Mouse (Mus musculus) R1 (cell line): ENCODE data around the gene Ccdc33.

ENCODE experiments used
- DNase-seq: peaks from one replicate; pipeline ENCODE4 v3.0.0-alpha.2; 2018; ENCODE audit warnings: low read depth, low spot score

Ccdc33 gene

DNA sequence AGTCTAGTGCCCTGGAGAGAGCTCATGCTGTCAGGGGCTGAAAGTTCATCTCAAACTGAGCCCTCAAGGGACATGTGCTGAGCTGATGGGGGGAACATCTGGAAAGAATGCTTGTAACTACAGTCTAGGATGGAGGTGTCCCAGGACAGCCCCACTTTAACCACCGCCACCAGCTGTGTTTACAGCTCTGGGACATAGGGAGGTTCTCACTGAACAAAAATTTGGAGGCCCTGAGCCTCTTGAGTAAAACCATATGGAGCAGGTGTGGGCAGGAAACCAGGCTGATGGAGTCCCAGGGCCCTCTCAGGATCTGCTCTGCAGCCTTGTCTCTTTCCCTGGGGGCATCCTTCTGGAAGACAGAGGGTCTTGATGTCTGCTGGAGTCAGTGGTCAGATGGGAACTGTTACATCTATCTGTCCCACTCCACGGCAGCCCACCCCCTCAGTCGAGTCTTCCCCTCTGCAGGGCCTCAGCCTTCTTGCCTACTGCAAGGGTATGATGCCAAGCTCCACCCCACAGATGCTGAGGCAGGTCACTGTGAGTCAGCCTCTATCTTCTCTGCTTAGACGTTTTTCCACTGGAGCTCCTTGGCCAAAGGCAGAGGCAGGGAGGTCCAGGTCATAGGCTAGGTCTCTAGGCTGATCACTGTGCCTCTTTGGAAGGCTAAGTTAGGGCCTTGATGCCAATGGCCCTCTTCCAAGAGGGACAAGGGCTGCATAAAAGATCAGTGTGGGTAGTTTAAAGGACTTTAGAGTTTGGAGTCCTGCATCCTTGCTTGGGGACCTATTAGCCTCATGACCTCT, 26.8 kb downstream of the Ccdc33 start:
- no peak for DNase-seq

DNA sequence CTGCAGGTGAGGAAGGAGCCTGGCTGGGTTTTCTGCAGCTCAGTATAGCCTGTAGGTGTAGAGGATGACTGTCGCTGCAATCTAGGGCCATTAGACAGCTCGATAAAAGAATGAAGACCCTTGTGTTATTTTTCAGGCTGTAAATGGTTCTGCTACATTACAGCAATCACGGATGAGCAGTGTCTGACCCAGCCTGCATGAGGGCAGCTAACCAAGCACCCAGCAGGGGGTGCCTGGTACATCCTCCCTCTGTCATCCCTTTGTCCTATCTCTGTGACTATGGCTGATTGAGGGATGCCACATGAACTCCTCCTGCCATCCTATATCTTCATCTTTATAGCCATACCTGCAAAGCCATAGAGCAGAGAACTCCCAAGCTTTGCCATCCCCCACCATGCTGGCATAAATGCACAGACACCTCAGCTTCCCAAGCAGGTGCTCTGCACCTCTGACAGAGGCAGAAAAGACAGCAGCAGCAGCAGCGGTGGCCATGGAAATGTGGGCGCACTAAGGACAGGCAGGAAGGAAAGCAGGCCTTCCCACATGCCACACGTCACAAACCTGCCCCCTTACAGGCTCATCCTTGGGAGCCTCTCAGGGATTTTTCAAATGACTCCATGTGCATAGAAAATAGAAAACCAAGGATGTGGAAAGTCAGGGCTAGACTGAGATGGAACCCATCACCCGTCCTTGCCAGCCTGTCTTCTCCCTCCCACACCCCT, 31.2 kb downstream of the Ccdc33 start:
- DNase-seq: no peak

DNA sequence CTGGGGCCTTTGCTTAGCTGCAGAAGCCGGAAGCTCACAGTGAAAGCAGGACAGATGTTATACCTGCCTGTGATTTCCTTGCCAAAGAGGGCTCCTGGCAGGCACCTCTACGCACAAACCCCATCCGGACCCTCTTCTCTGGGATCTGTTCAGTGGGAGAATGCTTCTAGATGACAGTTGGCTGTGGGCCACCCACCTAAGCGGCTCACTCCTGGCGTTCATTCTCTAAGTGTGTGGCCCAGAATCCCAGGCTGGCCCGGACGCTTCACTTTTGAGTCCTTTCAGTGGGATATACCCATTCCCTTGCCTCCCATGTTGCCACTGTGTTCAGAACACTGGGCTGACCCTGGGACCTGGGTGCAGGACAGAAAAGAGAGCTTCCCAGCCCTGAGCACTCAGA, 31.8 kb downstream of the Ccdc33 start:
- no peak for DNase-seq

DNA sequence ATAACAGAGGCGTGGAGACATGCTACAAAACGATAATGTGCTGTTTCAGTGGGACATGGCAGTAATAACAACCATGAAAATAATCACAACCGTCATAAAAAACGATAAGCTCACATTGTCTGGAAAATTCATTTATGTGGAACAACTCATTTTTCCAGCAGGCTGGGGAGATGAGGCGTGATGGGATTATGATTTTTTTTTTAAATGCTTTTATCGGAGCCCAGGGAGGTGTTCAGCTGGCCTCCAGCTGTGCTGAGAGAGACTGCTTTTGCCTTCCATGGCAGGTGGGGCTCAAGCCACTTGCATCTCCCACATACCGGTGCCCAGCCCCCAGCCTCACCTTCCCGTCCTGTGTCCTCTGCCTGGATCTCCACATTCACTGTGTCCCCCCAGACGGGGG, 32.4 kb downstream of the Ccdc33 start:
- DNase-seq: peak; percentile 4

DNA sequence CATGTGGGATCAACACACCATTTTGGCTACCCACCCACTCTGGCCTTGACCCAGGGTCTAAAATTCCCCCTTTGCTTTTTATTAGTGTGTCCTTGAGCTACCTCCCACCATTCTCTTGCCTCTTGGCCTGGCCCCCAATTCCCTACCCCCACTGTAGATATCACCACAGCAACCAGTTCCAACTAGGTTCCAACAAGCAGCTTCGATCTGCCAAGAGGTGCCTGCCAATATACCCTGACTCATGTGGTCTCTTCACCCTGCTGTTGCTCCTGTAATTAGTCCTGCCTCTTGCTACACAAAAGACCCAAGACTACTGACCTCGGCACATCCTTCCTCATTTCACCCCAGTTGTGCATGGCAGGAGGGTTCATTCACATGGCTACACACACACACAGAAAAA, 33.5 kb downstream of the Ccdc33 start:
- DNase-seq: peak; percentile 74

DNA sequence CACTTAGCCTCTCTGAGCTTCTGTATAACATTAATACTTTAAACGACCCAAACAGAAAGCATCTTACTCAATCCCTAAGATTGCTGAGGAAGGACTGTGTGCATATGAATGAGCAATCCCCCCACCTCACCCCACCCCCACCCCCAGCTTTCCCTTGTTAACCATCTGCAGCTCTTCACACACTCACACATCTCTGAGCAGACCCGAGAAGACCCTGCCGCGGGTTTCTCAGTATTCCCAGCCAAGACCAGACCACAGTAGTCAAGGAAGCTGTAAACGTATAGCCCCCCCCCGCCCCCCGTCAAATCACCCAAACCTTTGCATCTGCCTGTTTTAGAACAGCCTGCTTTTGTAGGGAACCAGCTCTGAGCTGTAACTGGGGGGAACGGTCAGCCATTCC, 34.0 kb downstream of the Ccdc33 start:
- DNase-seq: peak; percentile 22

DNA sequence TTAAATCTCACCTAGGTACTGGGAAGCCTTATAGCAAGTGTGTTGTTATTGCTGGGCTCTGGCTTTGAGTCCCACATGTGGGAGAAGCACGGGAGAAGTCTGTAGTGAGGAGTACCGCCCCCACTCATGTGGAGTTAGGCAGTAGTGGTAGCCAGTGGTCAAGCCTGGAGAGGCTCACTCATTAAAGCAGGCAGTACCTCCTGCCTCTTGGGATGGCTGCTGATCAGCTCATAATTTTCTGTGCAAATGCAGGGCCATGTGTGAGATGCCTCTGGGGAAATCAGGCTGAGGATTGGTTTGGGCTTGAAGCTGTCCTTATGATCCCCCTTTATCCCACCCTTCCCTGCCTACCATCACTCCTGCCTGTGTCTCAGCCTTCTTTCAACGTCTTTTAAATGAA, 44.1 kb downstream of the Ccdc33 start:
- no peak for DNase-seq

DNA sequence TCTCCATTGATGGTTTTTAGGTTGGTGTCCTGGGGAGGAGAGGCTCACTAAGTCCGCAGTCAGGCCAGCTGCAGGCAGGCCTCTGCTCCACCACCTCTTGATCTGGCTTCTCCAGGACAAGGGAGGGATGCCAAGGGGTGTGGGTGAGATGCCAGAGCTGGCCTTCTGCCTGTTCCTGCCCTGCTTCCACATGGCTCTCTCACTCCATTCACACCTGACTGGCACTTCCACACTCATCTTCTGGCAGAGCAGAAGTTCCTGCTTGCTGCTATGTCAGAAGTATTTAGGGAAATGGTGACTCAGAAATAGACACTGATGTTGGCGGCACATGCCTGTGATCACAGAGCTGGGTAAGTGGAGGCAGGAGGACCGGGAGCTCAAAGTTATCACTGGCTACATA, 51.1 kb downstream of the Ccdc33 start:
- no peak for DNase-seq

DNA sequence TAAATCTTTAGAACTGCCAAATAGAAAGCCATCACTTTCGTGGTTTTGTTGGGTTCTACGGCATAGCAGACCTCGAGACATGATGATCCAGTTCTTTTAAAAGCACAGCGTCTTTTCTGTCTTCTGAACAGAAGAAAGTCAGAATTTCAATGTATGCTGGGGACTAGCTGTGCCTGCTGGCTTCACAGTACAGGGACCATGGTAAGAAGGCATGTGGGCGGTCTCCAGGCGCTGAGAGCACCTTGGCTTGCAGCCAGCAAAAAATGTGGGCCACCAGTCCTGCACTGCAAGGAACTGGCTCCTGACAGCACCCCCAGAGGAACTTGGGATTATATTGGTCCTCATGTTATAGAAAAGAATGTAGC, 51.9 kb downstream of the Ccdc33 start:
- DNase-seq: no peak

DNA sequence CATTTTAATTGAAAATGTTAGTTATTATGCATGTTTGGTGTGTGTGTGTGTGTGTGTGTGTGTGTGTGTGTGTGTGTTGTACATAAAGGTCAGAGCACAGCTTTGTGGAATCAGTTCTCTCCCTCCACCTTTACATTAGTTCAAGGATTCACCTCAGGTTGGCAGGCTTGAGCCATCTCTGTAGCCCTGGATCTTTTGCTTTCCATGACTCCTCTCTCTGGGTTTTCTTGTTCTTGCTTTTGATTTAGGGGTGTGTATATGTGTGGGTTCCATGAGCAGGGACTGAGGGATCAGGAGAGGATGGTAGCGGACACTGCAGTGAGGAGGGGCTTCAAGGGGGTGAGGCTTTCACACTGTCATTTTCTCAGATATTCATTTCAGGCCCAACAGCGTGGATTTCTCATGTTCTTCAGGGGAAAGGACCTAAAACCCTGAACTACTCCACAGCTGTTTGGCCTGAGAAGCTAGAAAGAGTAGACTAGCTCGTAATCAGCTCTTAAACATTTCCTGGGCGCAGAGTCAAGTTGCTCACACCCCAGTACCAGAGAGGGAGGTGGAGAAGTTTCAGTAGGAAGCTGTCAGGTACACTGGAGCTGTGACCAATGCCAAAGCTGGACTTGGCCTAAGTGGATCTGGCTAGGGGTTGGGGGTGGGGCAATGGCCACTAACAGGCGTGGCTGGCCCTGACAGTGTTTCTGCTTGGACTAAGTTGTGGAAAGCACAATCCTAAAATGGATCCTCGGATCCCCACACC, 52.5 kb downstream of the Ccdc33 start:
- no peak for DNase-seq

DNA sequence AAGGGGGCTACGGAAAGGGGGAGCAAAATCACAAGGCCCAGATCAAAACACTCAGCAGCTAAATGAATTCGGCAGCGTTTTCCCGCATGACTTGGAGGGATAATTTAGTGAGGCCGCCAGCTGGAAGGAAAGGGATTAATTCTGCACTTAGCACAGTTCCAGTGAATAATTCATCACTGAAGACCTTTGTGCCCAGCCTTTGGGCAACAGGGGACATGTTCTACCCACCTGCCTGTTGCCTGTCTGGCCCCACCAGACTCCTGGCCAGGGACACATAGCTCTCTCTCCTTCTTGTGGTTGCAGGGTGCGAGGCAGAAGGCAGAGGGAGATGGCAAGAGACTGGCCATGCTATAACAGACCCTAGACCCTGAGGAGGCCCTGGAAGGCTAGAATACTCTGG, 53.1 kb downstream of the Ccdc33 start:
- no peak for DNase-seq

DNA sequence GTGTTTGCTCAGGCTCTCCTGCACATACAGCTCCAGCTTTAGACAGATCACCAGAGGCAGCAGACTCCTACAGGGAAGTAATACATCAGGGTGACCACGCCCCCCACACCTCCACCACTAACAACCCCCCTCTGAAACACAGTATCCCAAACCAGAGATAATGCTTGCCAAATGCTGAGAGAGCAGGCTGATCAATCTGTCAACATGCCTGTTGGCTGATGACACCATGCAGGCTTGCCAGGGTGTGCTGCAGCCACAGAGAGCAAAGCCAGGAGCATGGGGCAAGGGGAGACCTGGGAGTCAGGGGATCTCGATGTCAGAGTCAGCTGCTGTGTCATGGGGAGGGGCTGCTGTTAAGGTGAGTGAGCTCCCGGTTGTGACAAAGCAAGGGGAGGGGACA, 55.1 kb downstream of the Ccdc33 start, which contains the start of gene Stra6:
TSS of gene Stra6 (plus strand) at position 258 of the 400 bp plus-strand sequence.
- no peak for DNase-seq

DNA sequence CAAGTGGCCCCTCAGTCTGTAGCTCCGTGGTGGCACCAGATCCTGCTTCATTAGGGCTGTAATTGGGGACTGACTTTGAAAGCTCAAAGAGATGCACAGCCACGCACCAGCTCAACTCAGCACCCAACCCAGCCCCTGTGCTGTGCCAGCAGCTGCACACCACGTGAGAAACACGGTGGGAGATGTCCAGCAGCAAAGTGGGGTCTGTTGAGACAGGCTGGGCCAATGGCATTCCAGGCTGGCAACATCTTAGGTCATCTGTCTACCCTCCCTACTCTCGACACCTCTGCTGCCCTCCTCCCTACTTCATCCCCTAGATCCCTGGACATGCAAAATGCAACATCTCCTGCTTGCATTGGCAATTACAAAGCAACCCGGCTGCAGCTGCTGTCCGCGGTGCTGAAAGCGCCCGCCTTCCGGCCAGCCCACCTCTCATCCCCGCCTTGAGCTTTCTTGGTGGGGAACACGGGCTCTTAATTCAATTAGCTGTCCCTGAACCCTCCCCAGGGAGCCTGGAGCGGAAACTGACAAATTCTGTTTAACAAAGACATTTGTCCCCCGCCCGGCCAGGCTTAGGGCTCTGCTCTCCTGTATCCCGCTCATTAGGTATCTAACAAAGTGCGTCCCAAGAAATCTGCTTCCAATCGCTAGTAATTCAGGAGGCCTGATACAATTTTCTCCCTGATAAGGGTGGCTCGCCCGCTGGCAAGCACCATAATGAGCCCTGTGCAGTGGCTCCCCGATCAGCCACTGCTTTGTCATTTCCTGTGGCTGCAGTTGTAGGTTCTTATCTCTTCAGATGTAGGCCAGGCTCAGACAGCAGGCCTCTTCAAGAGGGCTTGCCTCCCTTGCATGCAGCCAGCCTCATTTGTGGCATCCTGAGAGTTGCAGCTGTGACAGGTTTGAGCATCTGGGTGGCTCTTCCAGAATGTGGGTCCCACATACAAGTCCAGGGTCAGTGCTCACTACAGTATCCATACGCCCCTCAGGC, 57.7 kb downstream of the Ccdc33 start:
- DNase-seq: peak; percentile 81

DNA sequence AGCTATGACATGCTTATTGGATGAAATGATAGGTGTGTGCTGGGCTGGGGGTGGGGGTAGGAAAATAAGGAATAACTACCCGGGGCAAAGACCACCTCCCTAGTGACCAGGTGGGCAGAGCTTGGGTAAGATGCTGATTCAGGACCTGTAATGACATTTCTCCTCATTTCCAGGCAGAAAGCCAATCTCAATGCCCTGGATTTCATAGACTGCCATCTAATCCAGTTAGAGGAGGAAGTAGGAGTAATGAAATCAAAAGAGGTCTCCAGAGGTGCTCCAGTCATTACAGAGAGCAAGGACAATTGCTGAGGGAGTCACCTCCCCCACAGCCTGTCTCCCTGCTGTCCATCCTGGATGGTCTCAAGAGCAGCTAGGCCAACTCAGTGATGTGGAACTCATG, 58.7 kb downstream of the Ccdc33 start:
- no peak for DNase-seq

DNA sequence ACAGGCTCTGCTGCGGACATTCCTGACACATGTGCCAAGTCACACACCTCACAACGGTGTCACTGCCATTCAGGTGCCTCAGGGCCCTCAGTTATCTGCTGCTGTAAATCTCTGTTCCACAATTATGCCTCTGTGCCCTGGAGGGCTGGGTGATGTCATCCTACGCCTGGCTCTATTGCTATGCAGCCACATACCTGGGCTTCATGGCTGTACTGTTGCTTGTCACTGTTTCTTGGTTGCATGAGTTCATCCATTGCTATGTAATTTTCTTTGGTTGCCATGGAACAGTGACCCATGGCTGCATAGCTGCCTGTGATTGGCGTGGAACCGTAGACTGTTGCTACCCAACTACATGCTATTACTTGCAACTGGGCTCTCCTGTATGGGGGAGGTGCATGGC, 63.0 kb downstream of the Ccdc33 start:
- no peak for DNase-seq

DNA sequence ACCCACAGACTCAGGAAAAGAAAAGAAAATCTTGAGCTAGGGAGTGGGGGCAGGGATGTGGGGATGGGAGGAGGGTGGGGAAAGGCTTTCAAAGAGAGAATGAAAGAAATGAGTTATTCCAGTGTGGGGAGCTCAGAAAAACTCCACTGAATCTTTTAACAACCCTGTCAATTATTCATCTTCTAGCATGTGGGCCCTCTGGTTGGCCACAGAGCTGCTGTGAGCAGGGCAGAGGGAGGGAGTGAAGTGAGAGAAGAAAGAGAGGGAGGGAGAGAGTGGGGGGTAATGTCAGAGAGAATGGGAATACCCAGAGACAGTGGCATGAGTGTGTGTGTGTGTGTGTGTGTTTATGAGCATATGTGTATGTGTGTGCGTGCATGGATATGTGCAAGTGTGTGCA, 64.6 kb downstream of the Ccdc33 start:
- no peak for DNase-seq

DNA sequence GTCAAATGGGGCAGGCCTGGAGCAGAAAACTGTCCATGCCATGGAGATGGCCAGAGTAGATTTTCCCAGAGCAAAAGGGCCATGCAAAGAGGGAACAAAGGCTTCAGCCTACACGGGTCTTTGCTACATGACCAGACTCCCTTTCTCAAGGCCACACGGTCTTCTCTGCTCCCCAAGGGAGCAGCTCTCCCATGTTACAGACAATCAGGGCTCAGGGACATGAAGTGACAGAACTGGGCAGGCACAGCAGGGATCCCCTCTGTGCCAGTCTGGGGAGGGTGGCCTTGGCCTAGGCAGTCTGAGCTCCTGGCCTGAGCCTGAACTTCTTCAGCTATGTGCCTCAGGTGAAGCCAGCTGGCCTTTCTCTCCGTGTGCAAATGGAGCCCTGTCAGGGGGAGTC, 65.1 kb downstream of the Ccdc33 start:
- no peak for DNase-seq

DNA sequence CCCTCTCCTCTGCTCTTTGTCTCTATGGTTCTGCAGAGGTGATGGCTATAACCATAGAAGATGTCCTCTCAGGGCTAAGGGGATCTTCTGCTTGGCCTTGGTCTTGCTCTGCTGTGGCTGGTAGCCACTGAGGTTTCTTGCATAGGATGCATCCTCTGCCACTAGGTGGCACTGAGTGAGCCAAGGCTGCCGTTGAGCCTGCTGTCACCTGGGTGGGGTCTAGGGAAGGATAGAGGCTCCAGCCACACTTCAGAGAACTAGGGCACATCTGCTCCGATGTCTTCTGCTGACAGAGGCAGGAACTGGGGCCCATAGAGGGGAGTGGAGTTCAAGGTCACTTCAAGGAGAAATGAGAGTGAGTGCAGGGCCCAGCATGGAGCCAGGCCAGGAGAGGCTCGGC, 65.5 kb downstream of the Ccdc33 start:
- peak; percentile 87 for DNase-seq

DNA sequence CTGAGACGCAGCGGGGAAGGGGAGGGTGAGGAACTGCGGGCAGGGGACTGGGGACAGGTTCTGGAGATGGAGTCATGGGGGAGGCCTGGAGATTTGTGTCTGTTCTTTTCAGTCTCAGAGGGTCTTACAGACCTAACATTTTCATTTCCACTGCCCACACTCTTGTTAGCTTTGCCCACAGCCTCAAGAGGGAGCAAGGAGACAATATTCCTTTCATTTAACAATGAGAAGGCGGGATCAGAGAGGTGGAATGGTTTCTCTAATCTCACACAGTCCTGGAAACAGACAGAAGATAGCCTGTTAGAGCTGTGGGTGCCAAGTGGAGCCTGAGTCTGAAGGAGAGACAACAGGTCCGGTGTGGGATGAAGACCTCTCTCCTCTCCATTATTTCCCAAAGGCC, 66.7 kb downstream of the Ccdc33 start:
- peak; percentile 21 for DNase-seq

DNA sequence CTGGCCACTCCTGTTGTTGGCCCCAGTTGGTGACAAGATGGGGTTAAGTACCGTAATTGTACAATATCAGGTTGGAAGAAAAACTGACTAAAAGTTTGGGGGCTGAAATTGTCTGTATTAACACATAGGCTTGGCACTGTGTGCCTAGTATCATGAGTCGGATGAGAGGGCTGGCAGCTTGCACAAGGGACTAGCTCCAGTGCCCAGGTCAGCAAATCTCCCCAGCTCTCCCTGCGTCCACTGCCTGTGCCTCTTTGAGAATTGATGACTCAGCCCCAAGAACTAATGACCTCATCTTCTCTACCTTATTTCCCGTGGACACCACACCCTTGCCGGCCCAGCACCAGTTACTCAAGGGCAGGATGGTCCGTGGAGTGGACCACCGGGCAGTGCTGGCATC, 68.8 kb downstream of the Ccdc33 start:
- DNase-seq: no peak

DNA sequence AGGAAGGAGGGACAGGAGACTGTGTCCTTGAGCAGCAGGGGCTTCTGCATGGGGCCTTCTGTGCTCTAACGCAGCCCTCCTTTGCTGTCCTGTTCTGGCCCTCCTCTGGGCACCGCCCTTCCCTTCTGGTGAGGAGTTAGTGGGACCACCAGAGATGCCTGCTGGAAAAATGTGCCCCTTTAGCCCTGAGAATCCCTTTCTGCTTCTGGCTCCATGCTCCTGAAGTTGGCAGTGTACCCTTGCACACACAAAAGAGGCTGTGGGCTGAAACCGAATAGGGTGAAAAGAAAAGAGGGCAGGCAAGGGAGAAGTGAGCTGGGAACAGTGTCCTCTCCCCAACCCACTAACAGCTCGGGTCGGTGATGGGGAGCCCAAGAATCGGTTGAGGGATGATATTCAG, 69.4 kb downstream of the Ccdc33 start:
- no peak for DNase-seq
